Mouse (Mus musculus) heart, adult 2 months (tissue): ENCODE measurements around the gene Fbxo39.

Experiments used
- CTCF ChIP-seq: fragments of 200-600 bp; IDR thresholded peaks from 2 replicates; pipeline ENCODE4 v1.8.1; 2022; ENCODE audit warnings: antibody characterized with exemption, mild to moderate bottlenecking, moderate library complexity
- EP300 ChIP-seq: fragments of 200-500 bp; IDR thresholded peaks from 2 replicates; pipeline ENCODE4 v1.6.1; 2011; ENCODE audit warnings: low read depth, low read length, control low read depth; ENCODE audit not compliant: insufficient read depth
- POLR2A ChIP-seq: fragments of 200-500 bp; IDR thresholded peaks from 2 replicates; pipeline ENCODE4 v1.6.1; 2011; ENCODE audit warnings: mild to moderate bottlenecking, low read depth, low read length, control low read depth; ENCODE audit not compliant: insufficient read depth

GRCm38 (mm10) chr11:72273341-72273740, 40.9 kb upstream of the Fbxo39 start:
- no peak for TF ChIP-seq POLR2A
- TF ChIP-seq EP300 = no peak
- no peak for TF ChIP-seq CTCF
